Comparison of ENCODE assay signal across 15 mouse cellular contexts in genomic region chr4:149983921-149984645, GRCm38 (mm10). TPM values are rescaled to one million over a fixed set of nuclear protein-coding genes. Genes with fewer than 3 reads are reported as not detected.
"Had no signal": no experiment of that assay in that cellular context is flagged by ENCODE, and none has a peak within 500 bp of the region (broad histone marks: within the 10 kb centered on the region; RNA-seq: fewer than 3 reads in every experiment).

No protein-coding gene starts in this region.

- DNase-seq: kidney, adult 8-10 months; layer of hippocampus, postnatal 36 days; liver, embryonic 13.5 days; lung, adult 2 months; lung, postnatal 14 days; lung, postnatal 4 days; midbrain, embryonic 14.5 days; thymus, adult 18-20 months; thymus, postnatal 36 days had no signal

- H3K4me3 ChIP-seq: layer of hippocampus, adult 2 months; left cerebral cortex, adult 2 months; limb, embryonic 12.5 days; limb, embryonic 15.5 days; liver, embryonic 13.5 days had no signal

- H3K27ac ChIP-seq: kidney, postnatal 0 days; layer of hippocampus, adult 2 months; left cerebral cortex, adult 2 months; limb, embryonic 12.5 days; limb, embryonic 15.5 days; liver, embryonic 13.5 days had no signal

RNA-seq across cellular contexts. Expression of gene Spsb1, which starts 29.2 kb away (rescaled TPM):
- total RNA-seq: megakaryocyte-erythroid progenitor cell, adult 5-6 weeks had no signal
